Mouse (Mus musculus) layer of hippocampus, adult 11-12 months (tissue): ENCODE results near the gene Pxn.

Experiments
- DNase-seq: peaks from one replicate; pipeline ENCODE4 v3.0.0; 2022; ENCODE audit warnings: low spot score

Pxn gene

GRCm38 (mm10) chr5:115581662-115582061, 75.2 kb downstream of the Pxn start:
- no peak for DNase-seq

DNA sequence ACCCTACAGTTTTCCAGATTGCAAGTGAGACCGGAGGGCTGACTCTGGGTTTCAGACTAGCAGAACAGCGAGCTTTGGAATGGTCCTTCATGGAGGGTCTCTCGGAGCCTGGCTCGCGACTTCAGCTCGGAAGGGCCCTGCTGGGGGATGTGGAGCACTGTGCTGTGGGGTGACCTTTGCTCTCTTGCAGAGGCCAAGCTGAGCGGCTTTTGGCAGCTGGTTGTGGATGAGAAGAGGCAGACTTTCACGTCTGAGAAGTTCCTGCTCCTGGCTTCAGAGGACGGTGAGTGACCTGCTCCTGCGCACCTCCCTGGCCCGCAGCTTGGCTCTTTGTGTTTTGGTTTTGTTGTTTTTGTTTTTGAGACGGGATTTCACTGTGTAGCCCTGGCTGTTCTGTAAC, 79.1 kb downstream of the Pxn start:
- DNase-seq = no peak

DNA sequence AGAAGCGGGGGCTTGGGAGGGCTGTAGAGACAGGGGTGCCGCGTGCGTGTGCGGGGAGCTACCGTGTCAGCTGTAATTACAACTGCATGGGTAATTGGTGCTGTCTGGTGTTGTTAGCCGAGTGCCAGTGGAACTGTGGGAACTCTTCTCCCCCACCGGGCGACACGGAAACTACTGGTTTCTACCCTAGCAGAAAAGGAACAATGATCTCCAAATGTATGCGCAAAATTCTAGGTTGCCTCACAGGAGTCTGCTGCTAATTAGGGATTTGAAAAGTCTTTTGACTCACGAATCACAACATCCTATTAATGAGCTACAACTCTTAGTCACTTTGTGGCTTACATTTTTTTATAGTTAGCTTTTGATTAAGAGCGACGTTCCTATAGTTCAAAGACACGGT, 79.7 kb downstream of the Pxn start:
- no peak for DNase-seq

DNA sequence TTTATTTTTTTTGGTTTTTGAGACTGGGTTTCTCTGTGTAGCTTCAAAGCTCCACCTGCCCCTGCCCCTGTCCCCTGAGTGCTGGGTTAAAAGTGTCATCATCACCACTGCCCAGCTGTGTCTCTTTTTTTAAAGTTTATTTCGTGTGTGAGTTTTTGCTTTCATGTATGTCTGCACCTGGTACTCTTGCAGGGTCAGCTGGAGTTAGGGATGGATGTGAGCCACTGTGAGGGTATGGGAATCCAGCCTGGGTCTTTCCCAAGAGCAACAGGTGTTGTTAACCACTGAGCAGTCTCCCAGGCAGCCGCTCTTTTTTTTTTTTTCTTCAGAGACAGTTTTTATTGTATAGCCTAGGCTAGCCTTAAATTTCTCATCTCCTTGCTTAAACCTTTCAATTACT, 80.3 kb downstream of the Pxn start:
- no peak for DNase-seq

- DNase-seq = no peak
Observed at GRCm38 (mm10) chr5:115591028-115591427, 84.6 kb downstream of the Pxn start.

DNA sequence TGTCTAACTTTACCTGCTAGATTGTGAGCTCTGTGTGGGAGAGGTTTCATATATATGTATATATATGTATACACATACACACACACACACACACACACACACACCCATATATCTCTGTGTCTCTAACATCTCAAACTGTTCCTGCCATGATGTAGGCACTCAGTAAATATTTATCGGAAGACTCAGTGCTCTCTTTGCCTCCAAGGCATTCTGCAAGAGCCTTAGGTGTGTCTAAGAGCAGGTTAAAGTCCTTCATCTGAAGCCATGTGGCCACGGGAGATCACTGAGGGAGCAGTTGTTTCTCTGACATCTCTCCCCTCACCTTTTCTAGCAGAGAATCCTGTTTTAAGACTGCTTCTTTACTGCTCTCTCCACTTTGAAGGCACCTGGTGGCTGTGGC, 85.0 kb downstream of the Pxn start:
- DNase-seq = no peak

DNA sequence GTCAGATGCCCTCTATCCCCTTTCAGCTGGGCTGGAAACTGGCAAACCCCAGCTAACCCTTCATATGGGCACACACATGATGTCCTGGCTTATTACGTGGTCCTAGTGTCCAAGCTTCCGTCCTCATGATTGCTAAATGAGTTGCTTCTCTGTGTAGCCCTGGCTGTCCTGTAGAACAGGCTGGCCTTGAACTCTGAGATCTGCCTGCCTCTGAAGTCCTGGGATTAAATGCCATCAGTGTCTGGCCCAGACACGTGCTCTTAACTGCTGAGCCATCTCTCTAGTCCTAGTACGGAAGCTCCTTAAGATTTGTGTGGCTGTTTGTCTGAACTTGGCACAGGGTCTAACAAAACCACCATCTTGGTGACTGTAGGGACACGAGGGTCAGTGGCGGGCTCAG, 97.1 kb downstream of the Pxn start:
- no peak for DNase-seq
